Mouse (Mus musculus) forebrain, embryonic 13.5 days (tissue): ENCODE results near the gene Zfp827. TPM values are rescaled to one million over a fixed set of nuclear protein-coding genes. Genes with fewer than 3 reads are reported as not detected.

Source experiments
- ATAC-seq: fragments of 200-750 bp; cut with Nextera tagmentation; 2 replicates; pipeline ENCODE4 v1.8.0; 2017
- H3K27ac ChIP-seq: fragments of 300-500 bp; sonication (generic); 2 replicates; pipeline ENCODE4 v1.5.1; 2015; ENCODE audit warnings: inconsistent platforms, mild to moderate bottlenecking, moderate library complexity
- H3K27me3 ChIP-seq: fragments of 300-500 bp; sonication (generic); 2 replicates; pipeline ENCODE4 v1.6.1; 2015; ENCODE audit warnings: mild to moderate bottlenecking, inconsistent platforms
- H3K36me3 ChIP-seq: fragments of 300-500 bp; sonication (generic); 2 replicates; pipeline ENCODE4 v1.6.1; 2015; ENCODE audit warnings: mild to moderate bottlenecking, inconsistent platforms; ENCODE audit not compliant: poor library complexity, severe bottlenecking
- H3K4me1 ChIP-seq: fragments of 300-500 bp; sonication (generic); 2 replicates; pipeline ENCODE4 v1.6.1; 2015; ENCODE audit warnings: inconsistent platforms
- H3K4me2 ChIP-seq: fragments of 300-500 bp; sonication (generic); 2 replicates; pipeline ENCODE4 v1.6.1; 2015; ENCODE audit warnings: inconsistent platforms, mild to moderate bottlenecking, moderate library complexity
- H3K4me3 ChIP-seq: fragments of 300-500 bp; sonication (generic); 2 replicates; pipeline ENCODE4 v1.5.1; 2015; ENCODE audit warnings: mild to moderate bottlenecking, inconsistent platforms
- H3K9ac ChIP-seq: fragments of 300-500 bp; sonication (generic); 2 replicates; pipeline ENCODE4 v1.6.1; 2015; ENCODE audit warnings: mild to moderate bottlenecking, inconsistent platforms
- H3K9me3 ChIP-seq: fragments of 300-500 bp; sonication (generic); replicated peaks from 2 replicates; pipeline ENCODE4 v1.6.1; 2016; ENCODE audit warnings: inconsistent platforms
- WGBS: fragments of 180-500 bp; shearing (Covaris S2); methylation state at CpG from one replicate; pipeline ENCODE4 v1.1.7; 2015; 5-methylcytosine and 5-hydroxymethylcytosine counted together
- polyA plus RNA-seq: library from polyadenylated mRNA; unstranded; fragments of >200 nt; fragmentation: Nextera tagmentation; extraction: Ambion mirVana; gene quantifications from 2 replicates; pipeline ENCODE4 v1.2.1, GENCODE M21; 2015

Gene Zfp827
- polyA plus RNA-seq, 1 experiment from 2014 or later = 10.2 TPM

DNA sequence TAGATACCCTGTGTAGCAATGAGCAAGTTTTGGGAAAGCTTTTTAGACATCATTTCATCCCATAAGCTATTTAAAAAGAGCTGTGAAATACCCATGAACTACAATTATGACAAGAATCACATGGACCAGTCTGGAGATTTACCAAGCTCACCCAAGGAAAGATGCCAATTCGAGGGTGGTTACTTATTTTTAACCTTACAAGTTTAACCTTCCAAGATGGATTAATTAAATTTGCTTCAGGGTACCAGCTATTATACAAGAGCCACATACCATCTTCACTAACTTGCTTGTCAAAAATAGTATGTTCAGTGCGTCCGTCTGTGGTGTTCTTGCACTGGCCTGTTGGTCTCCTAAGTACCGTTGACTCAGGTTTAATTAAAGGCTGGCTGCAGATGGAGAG is 123.4 kb downstream of the Zfp827 start:
- no peak for ATAC-seq
- Histone ChIP-seq H3K27ac (no peak overlapping the region), H3K27me3 (no peaks in the 10 kb centered on the region), H3K4me2 (no peak overlapping the region), H3K4me3 (no peak overlapping the region), H3K4me1 (no peaks in the 10 kb centered on the region), H3K36me3 (peaks cover 29% of the 10 kb centered on the region), H3K9ac (no peak overlapping the region), H3K9me3 (no peaks in the 10 kb centered on the region)
- WGBS = 87% methylated on average over 4 of the region's 4 CpGs

- no peak for ATAC-seq
- Histone ChIP-seq H3K9me3 (no peaks in the 10 kb centered on the region), H3K4me3 (no peak overlapping the region), H3K36me3 (peaks cover 26% of the 10 kb centered on the region), H3K4me2 (no peak overlapping the region), H3K27me3 (no peaks in the 10 kb centered on the region), H3K9ac (no peak overlapping the region), H3K4me1 (no peaks in the 10 kb centered on the region), H3K27ac (no peak overlapping the region)
- 100% methylated on average over 1 of the region's 1 CpGs for WGBS
Observed at GRCm38 (mm10) chr8:79153201-79153600, 125.0 kb downstream of the Zfp827 start.

- 84% methylated on average over 4 of the region's 4 CpGs for WGBS
- ATAC-seq = no peak
- Histone ChIP-seq H3K36me3 (peaks cover 26% of the 10 kb centered on the region), H3K27me3 (no peaks in the 10 kb centered on the region), H3K27ac (no peak overlapping the region), H3K4me2 (no peak overlapping the region), H3K9ac (no peak overlapping the region), H3K9me3 (no peaks in the 10 kb centered on the region), H3K4me1 (no peaks in the 10 kb centered on the region), H3K4me3 (no peak overlapping the region)
Observed at GRCm38 (mm10) chr8:79153637-79154036, 125.4 kb downstream of the Zfp827 start.

DNA sequence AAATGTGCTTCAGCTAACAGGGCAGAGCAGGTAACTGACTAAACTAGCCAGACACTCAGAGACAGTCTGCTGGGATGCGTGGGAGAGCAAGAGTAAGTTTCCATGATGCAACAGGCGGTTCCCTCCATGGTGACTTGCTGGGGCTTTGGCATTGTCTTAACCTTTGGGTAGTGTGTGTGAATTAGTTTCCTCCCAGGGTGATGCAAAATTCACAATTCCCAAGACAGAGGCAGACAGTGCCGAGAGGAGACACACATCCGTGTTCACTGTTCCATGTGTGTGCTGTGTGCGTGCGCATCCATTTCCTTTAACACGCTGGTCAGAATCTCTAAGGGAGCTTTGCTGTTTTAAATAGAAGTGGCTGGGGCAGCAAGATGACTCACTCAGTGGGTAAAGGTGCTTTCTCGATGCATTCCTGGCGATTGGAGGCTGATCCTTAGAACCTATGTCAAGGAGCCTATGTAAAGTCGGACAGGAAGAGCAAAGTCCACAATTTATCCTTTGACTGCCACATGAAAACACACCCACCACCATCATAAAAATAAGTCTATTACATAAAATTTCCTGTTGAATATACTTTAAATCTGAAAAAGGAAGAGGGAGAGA is 127.4 kb downstream of the Zfp827 start:
- Histone ChIP-seq H3K36me3 (peaks cover 32% of the 10 kb centered on the region), H3K4me3 (no peak overlapping the region), H3K4me2 (no peak overlapping the region), H3K27ac (no peak overlapping the region), H3K4me1 (no peaks in the 10 kb centered on the region), H3K9ac (no peak overlapping the region), H3K27me3 (no peaks in the 10 kb centered on the region), H3K9me3 (no peaks in the 10 kb centered on the region)
- WGBS = 93% methylated on average over 10 of the region's 10 CpGs
- ATAC-seq = no peak

GRCm38 (mm10) chr8:79157366-79157765 is 129.1 kb downstream of the Zfp827 start:
- Histone ChIP-seq H3K36me3 (peaks cover 32% of the 10 kb centered on the region), H3K4me2 (no peak overlapping the region), H3K9me3 (no peaks in the 10 kb centered on the region), H3K4me3 (no peak overlapping the region), H3K27ac (no peak overlapping the region), H3K27me3 (no peaks in the 10 kb centered on the region), H3K4me1 (no peaks in the 10 kb centered on the region), H3K9ac (no peak overlapping the region)
- ATAC-seq = no peak
- 72% methylated on average over 4 of the region's 4 CpGs for WGBS

- Histone ChIP-seq H3K4me2 (no peak overlapping the region), H3K36me3 (peaks cover 27% of the 10 kb centered on the region), H3K9ac (no peak overlapping the region), H3K4me3 (no peak overlapping the region), H3K9me3 (no peaks in the 10 kb centered on the region), H3K27ac (no peak overlapping the region), H3K27me3 (no peaks in the 10 kb centered on the region), H3K4me1 (peaks cover 6% of the 10 kb centered on the region)
- 37% methylated on average over 2 of the region's 2 CpGs for WGBS
- no peak for ATAC-seq
Observed at GRCm38 (mm10) chr8:79158357-79158756, 130.1 kb downstream of the Zfp827 start.

- ATAC-seq = no peak
Observed at GRCm38 (mm10) chr8:79159397-79159796, 131.2 kb downstream of the Zfp827 start.

GRCm38 (mm10) chr8:79160302-79160701 is 132.1 kb downstream of the Zfp827 start:
- Histone ChIP-seq H3K9me3 (no peaks in the 10 kb centered on the region), H3K27me3 (no peaks in the 10 kb centered on the region), H3K36me3 (peaks cover 19% of the 10 kb centered on the region), H3K4me1 (peaks cover 22% of the 10 kb centered on the region), H3K27ac (no peak overlapping the region), H3K4me3 (no peak overlapping the region), H3K4me2 (no peak overlapping the region), H3K9ac (no peak overlapping the region)
- ATAC-seq = no peak
- 84% methylated on average over 4 of the region's 4 CpGs for WGBS

More at GRCm38 (mm10) chr8:79159397-79159796, 131.2 kb downstream of the Zfp827 start:
- WGBS = 90% methylated on average over 9 of the region's 9 CpGs
- Histone ChIP-seq H3K4me2 (no peak overlapping the region), H3K27me3 (no peaks in the 10 kb centered on the region), H3K9me3 (no peaks in the 10 kb centered on the region), H3K36me3 (peaks cover 19% of the 10 kb centered on the region), H3K9ac (no peak overlapping the region), H3K4me3 (no peak overlapping the region), H3K4me1 (peaks cover 16% of the 10 kb centered on the region), H3K27ac (no peak overlapping the region)

DNA sequence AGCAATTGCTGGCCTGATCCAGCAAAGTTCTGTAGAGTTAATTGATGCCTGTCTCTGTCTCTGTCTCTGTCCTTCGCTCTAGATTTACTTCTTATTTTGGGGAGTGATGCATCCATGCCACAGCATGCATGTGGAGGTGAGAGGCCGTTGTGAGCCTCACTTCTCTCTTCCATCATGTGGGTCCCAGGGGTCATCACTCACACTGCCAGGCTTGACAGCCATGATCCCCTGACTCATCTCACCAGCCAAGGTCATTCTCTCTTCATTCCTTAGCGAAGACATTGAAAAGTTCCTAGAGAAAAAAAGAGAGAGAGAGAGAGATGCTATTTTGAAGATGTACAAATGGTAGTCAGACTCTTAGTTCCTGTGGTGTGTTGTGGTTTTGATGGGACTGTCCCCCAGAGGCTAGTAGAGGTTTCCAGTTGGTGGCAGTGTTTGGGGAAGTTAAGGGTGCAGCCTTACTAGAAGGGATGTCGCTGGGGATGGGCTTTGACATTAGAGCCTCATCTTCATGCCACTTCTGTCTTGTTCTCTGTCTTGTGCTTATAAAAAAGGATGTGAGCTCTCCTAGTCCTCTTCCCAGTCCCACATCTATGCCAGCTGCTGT is 133.0 kb downstream of the Zfp827 start:
- Histone ChIP-seq H3K36me3 (peaks cover 18% of the 10 kb centered on the region), H3K9ac (no peak overlapping the region), H3K9me3 (no peaks in the 10 kb centered on the region), H3K27ac (no peak overlapping the region), H3K4me1 (peaks cover 22% of the 10 kb centered on the region), H3K27me3 (no peaks in the 10 kb centered on the region), H3K4me3 (no peak overlapping the region), H3K4me2 (no peak overlapping the region)
- no peak for ATAC-seq
- 94% methylated on average over 4 of the region's 4 CpGs for WGBS

DNA sequence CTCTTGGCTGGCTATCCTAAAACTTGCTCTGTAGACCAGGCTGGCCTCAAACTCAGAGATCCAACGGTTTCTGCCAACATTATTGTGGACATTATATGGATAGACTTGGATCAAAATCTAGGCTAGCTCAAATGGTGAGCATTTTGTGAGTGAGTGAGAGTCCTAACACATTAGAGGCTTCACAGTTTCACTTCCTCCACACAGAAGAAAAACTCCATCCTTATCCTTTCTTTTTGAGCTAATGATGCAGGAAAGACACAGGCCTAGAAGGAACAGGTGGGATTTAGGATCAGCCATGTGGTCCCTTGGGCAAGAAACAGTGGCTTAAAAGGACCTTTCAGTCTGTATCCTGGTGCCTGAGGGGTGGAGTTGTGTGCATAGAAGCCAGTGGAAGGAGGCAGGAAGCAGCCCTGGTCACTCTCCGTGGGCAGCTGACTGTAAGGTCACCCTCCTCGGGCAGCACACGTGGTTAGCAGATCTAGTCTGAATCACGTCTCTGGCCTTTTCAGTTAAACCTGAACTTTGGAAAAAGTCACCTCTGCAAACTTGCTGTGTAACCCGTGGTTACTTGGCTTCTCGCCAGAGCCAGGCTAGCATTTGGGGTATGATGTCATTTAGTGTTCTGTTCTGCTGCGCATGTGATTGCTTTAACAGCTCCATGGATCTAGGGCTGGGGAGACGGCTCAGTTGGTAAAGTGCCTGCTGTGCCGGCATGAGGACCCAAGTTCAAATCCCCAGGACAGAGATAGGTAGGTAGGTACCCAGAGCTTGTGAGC is 134.5 kb downstream of the Zfp827 start:
- H3K4me2 ChIP-seq = no peak overlapping the region
- peak overlapping the region; percentile 60 for H3K27ac ChIP-seq
- H3K36me3 ChIP-seq = peaks cover 10% of the 10 kb centered on the region; the same call in 1 of the 2 replicates
- no peaks in the 10 kb centered on the region for H3K27me3 ChIP-seq
- H3K4me1 ChIP-seq = peaks cover 22% of the 10 kb centered on the region
- no peaks in the 10 kb centered on the region for H3K9me3 ChIP-seq
- ATAC-seq = peak; percentile 81
- H3K4me3 ChIP-seq = no peak overlapping the region
- 54% methylated on average over 10 of the region's 10 CpGs for WGBS
- H3K9ac ChIP-seq = no peak overlapping the region

GRCm38 (mm10) chr8:79164336-79164735 is 136.1 kb downstream of the Zfp827 start:
- H3K4me2 ChIP-seq = no peak overlapping the region
- WGBS = 31% methylated on average over 1 of the region's 1 CpGs
- H3K9ac ChIP-seq = no peak overlapping the region
- no peak for ATAC-seq
- peaks cover 10% of the 10 kb centered on the region; the same call in 1 of the 2 replicates for H3K36me3 ChIP-seq
- no peaks in the 10 kb centered on the region for H3K27me3 ChIP-seq
- peaks cover 22% of the 10 kb centered on the region for H3K4me1 ChIP-seq
- H3K27ac ChIP-seq = no peak overlapping the region
- H3K4me3 ChIP-seq = no peak overlapping the region
- H3K9me3 ChIP-seq = no peaks in the 10 kb centered on the region

DNA sequence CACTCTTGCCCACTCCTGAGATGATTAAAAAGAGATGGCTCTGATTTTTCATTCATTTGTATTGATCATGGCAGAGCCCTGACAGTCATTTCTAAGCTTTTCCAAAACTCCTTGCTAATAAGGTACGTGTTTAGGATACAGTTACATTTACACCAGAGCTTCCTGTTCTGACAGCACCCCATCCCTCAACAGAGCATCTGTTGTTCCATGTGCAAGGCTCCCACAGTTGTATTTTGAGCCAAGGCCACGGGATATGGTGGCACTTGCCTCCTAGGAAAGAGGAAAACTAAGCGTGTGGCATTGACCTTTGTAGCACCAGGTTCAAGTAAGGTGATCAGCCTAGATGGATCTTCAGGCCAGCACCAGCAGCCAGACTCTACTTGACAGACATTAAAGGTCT is 137.0 kb downstream of the Zfp827 start:
- H3K27me3 ChIP-seq = no peaks in the 10 kb centered on the region
- no peak overlapping the region for H3K4me3 ChIP-seq
- H3K9me3 ChIP-seq = no peaks in the 10 kb centered on the region
- peaks cover 22% of the 10 kb centered on the region for H3K4me1 ChIP-seq
- WGBS = 83% methylated on average over 3 of the region's 3 CpGs
- H3K9ac ChIP-seq = no peak overlapping the region
- H3K27ac ChIP-seq = no peak overlapping the region
- H3K36me3 ChIP-seq = peaks cover 5% of the 10 kb centered on the region; the same call in 1 of the 2 replicates
- no peak overlapping the region for H3K4me2 ChIP-seq
- no peak; the same call in 1 of the 2 replicates for ATAC-seq
